Mouse (Mus musculus) limb, embryonic 11.5 days (tissue): ENCODE measurements around the gene Hist1h1t. TPM values are rescaled to one million over a fixed set of nuclear protein-coding genes. Genes with fewer than 3 reads are reported as not detected.
A peak's percentile ranks its signal among the peaks of the same experiment; 100 is the strongest.

Source experiments
- ATAC-seq: fragments of 200-750 bp; cut with Nextera tagmentation; 2 replicates; pipeline ENCODE4 v1.8.0; 2017; ENCODE audit warnings: low read depth; ENCODE audit not compliant: insufficient number of reproducible peaks, low FRiP score, low TSS enrichment
- DNase-seq: peaks from one replicate; pipeline ENCODE4 v3.0.0-alpha.2; 2015; ENCODE audit warnings: low spot score
- H3K27ac ChIP-seq: fragments of 300-500 bp; sonication (generic); replicated peaks from 2 replicates; pipeline ENCODE4 v1.5.1; 2014; ENCODE audit warnings: low read depth, mild to moderate bottlenecking, low read length
- H3K27me3 ChIP-seq: fragments of 300-500 bp; sonication (generic); 2 replicates; pipeline ENCODE4 v1.6.1; 2014; ENCODE audit warnings: mild to moderate bottlenecking, low read length, mixed read lengths; ENCODE audit not compliant: control insufficient read depth, insufficient read depth
- H3K36me3 ChIP-seq: fragments of 300-500 bp; sonication (generic); 2 replicates; pipeline ENCODE4 v1.6.1; 2014; ENCODE audit warnings: mild to moderate bottlenecking, low read length, moderate library complexity, mixed read lengths; ENCODE audit not compliant: control insufficient read depth, insufficient read depth
- H3K4me1 ChIP-seq: fragments of 300-500 bp; sonication (generic); 2 replicates; pipeline ENCODE4 v1.6.1; 2014; ENCODE audit warnings: low read length, mixed read lengths; ENCODE audit not compliant: control insufficient read depth, insufficient read depth
- H3K4me2 ChIP-seq: fragments of 300-500 bp; sonication (generic); 2 replicates; pipeline ENCODE4 v1.6.1; 2014; ENCODE audit warnings: low read depth, mild to moderate bottlenecking, moderate library complexity; ENCODE audit not compliant: severe bottlenecking
- H3K4me3 ChIP-seq: fragments of 300-500 bp; sonication (generic); 2 replicates; pipeline ENCODE4 v1.5.1; 2014; ENCODE audit warnings: low read depth, low read length
- H3K9ac ChIP-seq: fragments of 300-500 bp; sonication (generic); 2 replicates; pipeline ENCODE4 v1.6.1; 2014; ENCODE audit warnings: mild to moderate bottlenecking, low read length
- H3K9me3 ChIP-seq: fragments of 300-500 bp; sonication (generic); 2 replicates; pipeline ENCODE4 v1.6.1; 2016; ENCODE audit warnings: low read length; ENCODE audit not compliant: control insufficient read depth
- WGBS: fragments of 180-500 bp; shearing (Covaris S2); extraction: QIAGEN DNeasy Blood & Tissue Kit; methylation state at CpG from one replicate; pipeline ENCODE4 v1.1.7; 2014; 5-methylcytosine and 5-hydroxymethylcytosine counted together
- polyA plus RNA-seq: library from polyadenylated mRNA; unstranded; fragments of >200 nt; fragmentation: Nextera tagmentation; extraction: Ambion mirVana; gene quantifications from 2 replicates; pipeline ENCODE4 v1.2.1, GENCODE M21; 2014

Hist1h1t gene
- polyA plus RNA-seq, 1 experiment from 2014 or later: not detected

GRCm38 (mm10) chr13:23694956-23695355, 658 bp upstream of the Hist1h1t start:
- no peak overlapping the region for H3K27ac ChIP-seq
- DNase-seq (no peak), ATAC-seq (no peak)
- H3K4me3 ChIP-seq: no peak overlapping the region
- no peak overlapping the region for H3K4me2 ChIP-seq
- H3K4me1 ChIP-seq: no peaks in the 10 kb centered on the region
- H3K27me3 ChIP-seq: no peaks in the 10 kb centered on the region
- H3K9ac ChIP-seq: no peak overlapping the region
- WGBS: 93% methylated on average over 9 of the region's 9 CpGs
- H3K9me3 ChIP-seq: no peaks in the 10 kb centered on the region
- no peaks in the 10 kb centered on the region for H3K36me3 ChIP-seq

- peak overlapping the region; percentile 34; the same call in 1 of the 2 replicates for H3K9ac ChIP-seq
- 53% methylated on average over 15 of the region's 15 CpGs for WGBS
- H3K9me3 ChIP-seq: no peaks in the 10 kb centered on the region
- H3K36me3 ChIP-seq: no peaks in the 10 kb centered on the region
- H3K4me1 ChIP-seq: no peaks in the 10 kb centered on the region
- no peaks in the 10 kb centered on the region for H3K27me3 ChIP-seq
- H3K27ac ChIP-seq: peak overlapping the region; percentile 45
- ATAC-seq (no peak), DNase-seq (peak; percentile 25)
- peak overlapping the region; percentile 7; the same call in 1 of the 2 replicates for H3K4me2 ChIP-seq
- H3K4me3 ChIP-seq: no peak overlapping the region
These were observed 454 bp downstream of the Hist1h1t start for GRCm38 (mm10) chr13:23696061-23696474.

GRCm38 (mm10) chr13:23697491-23698299, 2.1 kb downstream of the Hist1h1t start:
- WGBS: under 1% methylated on average over 22 of the region's 32 CpGs
- peak; percentile 79 for DNase-seq
- H3K27me3 ChIP-seq: no peaks in the 10 kb centered on the region
- H3K9ac ChIP-seq: peak overlapping the region; percentile 74
- H3K4me3 ChIP-seq: peak overlapping the region; percentile 37
- no peaks in the 10 kb centered on the region for H3K36me3 ChIP-seq
- no peaks in the 10 kb centered on the region for H3K9me3 ChIP-seq
- H3K4me2 ChIP-seq: peak overlapping the region; percentile 55
- H3K27ac ChIP-seq: peak overlapping the region; percentile 86
- no peaks in the 10 kb centered on the region for H3K4me1 ChIP-seq
- peak; percentile 83 for ATAC-seq

- no peaks in the 10 kb centered on the region for H3K4me1 ChIP-seq
- peak within 1 kb of the TSS; percentile 86 for H3K27ac ChIP-seq
- no peaks in the 10 kb centered on the region for H3K36me3 ChIP-seq
- no peaks in the 10 kb centered on the region for H3K9me3 ChIP-seq
- peak; percentile 96 for ATAC-seq
- H3K4me2 ChIP-seq: peak within 1 kb of the TSS; percentile 55
- peak; percentile 100 for DNase-seq
- WGBS: 0% methylated on average over 16 of the region's 22 CpGs
- H3K4me3 ChIP-seq: peak within 1 kb of the TSS; percentile 37
- peak within 1 kb of the TSS; percentile 74 for H3K9ac ChIP-seq
- no peaks in the 10 kb centered on the region for H3K27me3 ChIP-seq
These were observed 2.7 kb downstream of the Hist1h1t start, which contains the start of gene Hist1h4c for GRCm38 (mm10) chr13:23698300-23698693. Gene Hist1h4c (minus strand): TSS chr13:23698454.

DNA sequence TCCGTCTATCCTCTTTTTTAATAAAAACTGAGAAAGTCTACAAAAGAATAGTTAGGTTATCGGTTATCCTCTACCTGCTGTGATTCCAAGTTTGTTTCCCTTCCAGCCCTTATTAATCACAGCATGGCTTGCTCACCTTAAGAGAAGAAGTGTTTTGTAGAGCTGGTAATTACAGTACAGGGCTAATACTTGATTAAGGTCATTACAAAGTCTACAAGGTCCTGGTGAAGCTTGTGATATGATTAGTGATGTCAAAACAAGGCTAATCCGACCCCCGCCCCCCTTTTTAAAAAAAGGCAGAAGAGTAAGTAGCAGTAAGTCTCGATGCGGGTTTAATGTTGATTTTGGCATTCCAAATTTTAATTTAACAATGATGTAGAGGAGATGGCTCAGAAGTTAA, 3.4 kb downstream of the Hist1h1t start:
- Histone ChIP-seq H3K27ac (peak overlapping the region; percentile 31), H3K4me1 (no peaks in the 10 kb centered on the region), H3K4me3 (no peak overlapping the region), H3K4me2 (no peak overlapping the region), H3K9ac (no peak overlapping the region), H3K36me3 (no peaks in the 10 kb centered on the region), H3K27me3 (no peaks in the 10 kb centered on the region), H3K9me3 (no peaks in the 10 kb centered on the region)
- WGBS: 78% methylated on average over 6 of the region's 6 CpGs
- DNase-seq (peak; percentile 18), ATAC-seq (no peak)

DNA sequence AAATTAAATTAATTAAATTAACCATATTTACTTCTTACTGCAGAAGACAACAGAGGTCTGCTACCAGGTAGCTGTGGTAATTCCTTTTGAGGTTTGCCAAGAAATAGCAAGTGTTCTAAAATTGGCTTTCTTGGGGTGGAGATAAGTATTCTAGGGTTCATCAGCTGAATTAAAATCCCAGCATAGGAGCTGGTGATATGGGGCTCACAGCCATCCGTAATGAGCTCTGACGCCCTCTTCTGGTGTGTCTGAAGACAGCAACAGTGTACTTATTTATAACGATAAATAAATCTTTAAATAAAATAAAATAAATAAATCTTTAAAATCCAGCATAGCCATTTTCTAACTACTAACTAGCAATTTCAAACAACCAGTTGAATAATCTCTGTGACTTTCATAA, 4.2 kb downstream of the Hist1h1t start:
- no peak for ATAC-seq
- H3K27ac ChIP-seq: no peak overlapping the region

DNA sequence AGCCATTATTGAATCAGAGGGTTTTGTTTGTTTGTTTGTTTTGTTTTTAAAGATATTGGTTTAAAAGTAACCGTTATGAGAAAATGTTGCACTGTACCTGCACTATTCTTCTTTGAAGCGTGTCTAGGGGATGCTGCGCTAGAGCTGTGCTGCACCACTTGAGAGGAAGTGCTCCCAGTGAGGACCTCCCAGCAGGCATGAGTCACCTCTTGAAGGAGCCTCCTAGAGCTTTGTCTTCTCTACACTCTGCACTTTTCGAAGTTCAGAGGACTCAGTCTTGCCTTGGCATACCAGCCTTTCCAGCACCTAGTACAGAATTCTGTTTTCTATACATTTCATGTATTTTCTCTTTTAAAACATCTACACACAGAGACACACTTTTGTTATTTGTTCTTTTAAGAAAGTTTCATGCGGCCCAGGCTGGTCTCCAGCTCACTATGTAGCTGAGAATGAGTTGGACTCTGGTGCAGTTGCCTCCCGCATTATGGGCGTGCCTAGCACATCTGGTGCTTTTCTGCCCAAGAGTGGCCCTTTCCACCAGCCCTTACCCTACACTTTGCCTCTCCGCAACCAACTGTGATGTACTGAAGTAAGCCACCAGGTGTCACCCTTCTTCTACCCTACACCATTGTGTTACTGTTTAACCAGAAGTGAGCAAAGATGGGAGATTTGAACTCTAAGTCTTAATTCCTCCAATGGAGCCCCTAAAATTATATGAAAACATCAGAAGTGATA, 5.3 kb downstream of the Hist1h1t start:
- Histone ChIP-seq H3K27me3 (no peaks in the 10 kb centered on the region), H3K9me3 (no peaks in the 10 kb centered on the region), H3K4me3 (no peak overlapping the region), H3K36me3 (no peaks in the 10 kb centered on the region), H3K4me2 (no peak overlapping the region), H3K4me1 (no peaks in the 10 kb centered on the region), H3K9ac (no peak overlapping the region), H3K27ac (no peak overlapping the region)
- 33% methylated on average over 8 of the region's 8 CpGs for WGBS
- ATAC-seq: peak; percentile 66
- DNase-seq: peak; percentile 81

More for the DNA sequence above, 4.2 kb downstream of the Hist1h1t start:
- peak; percentile 16 for DNase-seq
- no peak overlapping the region for H3K4me3 ChIP-seq
- no peaks in the 10 kb centered on the region for H3K4me1 ChIP-seq
- H3K4me2 ChIP-seq: no peak overlapping the region
- 73% methylated on average over 3 of the region's 3 CpGs for WGBS
- no peaks in the 10 kb centered on the region for H3K27me3 ChIP-seq
- no peak overlapping the region for H3K9ac ChIP-seq
- H3K36me3 ChIP-seq: no peaks in the 10 kb centered on the region
- H3K9me3 ChIP-seq: no peaks in the 10 kb centered on the region

DNA sequence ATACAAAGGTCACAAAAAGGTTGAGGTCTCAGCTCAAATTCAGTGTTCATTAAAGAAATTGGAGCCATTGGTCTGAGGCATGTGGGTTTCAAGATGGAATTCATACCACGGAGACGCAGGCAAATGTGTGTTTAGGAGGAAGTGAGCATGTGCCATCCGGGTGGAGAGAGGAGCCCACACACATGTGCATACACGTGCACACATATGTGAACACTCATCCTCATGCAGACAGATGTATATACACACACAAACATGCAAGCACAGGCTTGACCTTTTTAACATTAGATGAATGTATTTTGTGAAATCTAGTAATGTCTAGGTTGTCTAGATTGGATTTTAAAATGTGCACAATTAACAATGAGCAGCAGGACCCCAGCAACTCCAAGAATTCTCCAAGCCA, 6.6 kb downstream of the Hist1h1t start:
- H3K4me3 ChIP-seq: no peak overlapping the region
- H3K27ac ChIP-seq: no peak overlapping the region
- H3K4me2 ChIP-seq: no peak overlapping the region
- H3K9me3 ChIP-seq: no peaks in the 10 kb centered on the region
- DNase-seq (peak; percentile 13), ATAC-seq (no peak)
- 83% methylated on average over 4 of the region's 4 CpGs for WGBS
- no peak overlapping the region for H3K9ac ChIP-seq
- H3K27me3 ChIP-seq: no peaks in the 10 kb centered on the region
- no peaks in the 10 kb centered on the region for H3K4me1 ChIP-seq
- no peaks in the 10 kb centered on the region for H3K36me3 ChIP-seq
